Mouse (Mus musculus) embryonic fibroblast, embryonic 13.5 days (primary cell): ENCODE results near the gene Map3k10. TPM values are rescaled to one million over a fixed set of nuclear protein-coding genes. Genes with fewer than 3 reads are reported as not detected.
"Not testable (repeated sequence)": the region's sequence is repeated elsewhere in the genome, so short reads cannot be mapped to it uniquely, and the experiment has no call there.

Experiments
- H3K27ac ChIP-seq: 2 replicates; pipeline ENCODE4 v1.5.1; 2012; ENCODE audit warnings: low read length, control low read depth, inconsistent platforms; ENCODE audit not compliant: insufficient read depth
- H3K4me1 ChIP-seq: 2 replicates; pipeline ENCODE4 v1.6.1; 2011; ENCODE audit warnings: low read length; ENCODE audit not compliant: control insufficient read depth, insufficient read depth
- H3K4me3 ChIP-seq: 2 replicates; pipeline ENCODE4 v1.5.1; 2011; ENCODE audit warnings: mild to moderate bottlenecking, control low read depth, low read length; ENCODE audit not compliant: insufficient read depth
- CTCF ChIP-seq: IDR thresholded peaks from 2 replicates; pipeline ENCODE4 v1.5.1; 2011; ENCODE audit warnings: mild to moderate bottlenecking, control low read depth, low read length, moderate library complexity, borderline replicate concordance; ENCODE audit not compliant: insufficient read depth
- POLR2A ChIP-seq: IDR thresholded peaks from 2 replicates; pipeline ENCODE4 v1.6.1; 2011; ENCODE audit warnings: low read depth, mild to moderate bottlenecking, control low read depth, low read length, moderate library complexity
- polyA plus RNA-seq: library from polyadenylated mRNA; stranded (reverse); fragments of >200 nt; gene quantifications from 2 replicates; pipeline ENCODE4 v1.2.4, GENCODE M21; 2011; ENCODE audit warnings: low read depth; ENCODE audit not compliant: missing spikeins, insufficient read length

The Map3k10 gene
- polyA plus RNA-seq, 1 experiment: 26.2 TPM

DNA sequence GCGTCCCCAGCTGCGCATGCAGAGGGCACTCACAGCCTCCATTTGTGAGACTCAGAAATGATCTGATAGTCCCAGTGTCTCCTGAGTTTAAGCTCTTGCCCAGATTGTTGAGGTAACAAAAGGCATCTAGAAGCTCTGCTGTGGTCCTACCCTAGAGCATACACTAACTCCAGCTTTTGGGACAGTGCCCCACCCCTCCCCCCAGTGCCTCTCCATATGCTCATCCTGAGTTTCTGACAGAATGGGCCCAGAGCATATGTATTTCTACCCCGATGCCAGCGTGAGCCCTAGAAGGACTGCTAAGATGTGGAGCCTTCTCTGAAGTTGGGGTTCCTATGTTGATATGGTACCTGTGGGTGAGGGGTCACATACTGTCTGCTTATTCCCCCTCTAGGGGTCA is 43.0 kb downstream of the Map3k10 start:
- TF ChIP-seq CTCF: no peak
- no peak for TF ChIP-seq POLR2A
- Histone ChIP-seq H3K4me3 (no peak overlapping the region), H3K4me1 (no peaks in the 10 kb centered on the region), H3K27ac (no peak overlapping the region)

- not testable (repeated sequence) for H3K4me1 ChIP-seq, H3K4me3 ChIP-seq, H3K27ac ChIP-seq
Measured at GRCm38 (mm10) chr7:27628816-27629215, 45.6 kb downstream of the Map3k10 start.

DNA sequence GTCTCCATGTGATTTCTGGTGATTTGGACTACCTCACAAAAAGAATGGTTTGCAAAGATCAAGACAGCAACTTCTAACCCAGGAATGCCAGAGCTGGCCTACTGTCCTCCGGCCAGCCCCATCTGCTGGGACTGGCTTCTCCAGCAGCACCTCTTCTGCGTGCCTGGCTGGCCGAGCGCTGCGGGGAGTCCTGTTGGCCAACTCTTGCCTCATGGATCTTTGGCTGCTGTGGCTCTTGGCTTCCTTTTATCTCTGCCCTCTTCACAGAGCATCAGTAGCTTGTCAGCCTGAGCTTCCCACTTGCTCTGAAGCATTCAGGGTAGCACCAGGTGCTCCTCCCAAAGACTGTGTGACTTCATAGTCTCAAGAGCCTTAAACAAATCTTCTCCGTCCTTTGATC is 46.2 kb downstream of the Map3k10 start:
- Histone ChIP-seq H3K4me1 (no peaks in the 10 kb centered on the region), H3K27ac (no peak overlapping the region), H3K4me3 (no peak overlapping the region)
- no peak for TF ChIP-seq POLR2A
- TF ChIP-seq CTCF: no peak

GRCm38 (mm10) chr7:27627707-27628106 is 46.7 kb downstream of the Map3k10 start:
- Histone ChIP-seq H3K4me1 (no peaks in the 10 kb centered on the region), H3K27ac (no peak overlapping the region), H3K4me3 (no peak overlapping the region)
- TF ChIP-seq POLR2A (no peak), CTCF (no peak)

GRCm38 (mm10) chr7:27624967-27625366 is 49.4 kb downstream of the Map3k10 start:
- Histone ChIP-seq H3K27ac (no peak overlapping the region), H3K4me1 (no peaks in the 10 kb centered on the region), H3K4me3 (no peak overlapping the region)
- TF ChIP-seq POLR2A (no peak), CTCF (no peak)

DNA sequence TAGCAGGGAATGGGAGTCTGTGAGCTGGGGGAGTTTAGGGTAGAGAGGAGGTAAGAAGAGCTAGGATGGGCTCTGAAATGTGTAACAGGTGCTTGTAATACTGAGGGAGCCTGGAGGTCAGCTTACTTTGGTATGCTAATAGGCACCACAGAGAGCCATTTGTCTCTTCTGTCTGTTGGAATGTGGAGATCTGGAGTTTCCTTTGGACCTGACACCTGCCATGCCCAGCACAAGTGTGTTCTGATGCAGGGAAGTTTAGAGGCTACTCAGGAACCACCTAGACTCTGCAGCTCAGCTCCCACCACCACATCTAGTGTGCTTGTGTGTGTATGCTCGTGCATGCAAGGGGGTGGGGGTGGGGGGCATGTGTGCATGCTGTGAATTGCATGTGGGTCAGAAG is 52.2 kb downstream of the Map3k10 start:
- TF ChIP-seq POLR2A: no peak
- TF ChIP-seq CTCF: no peak
- H3K4me1 ChIP-seq: no peaks in the 10 kb centered on the region

GRCm38 (mm10) chr7:27621028-27621427 is 53.4 kb downstream of the Map3k10 start:
- Histone ChIP-seq H3K4me3 (no peak overlapping the region), H3K4me1 (no peaks in the 10 kb centered on the region), H3K27ac (no peak overlapping the region)
- TF ChIP-seq CTCF: no peak
- no peak for TF ChIP-seq POLR2A

More for the DNA sequence above, 52.2 kb downstream of the Map3k10 start:
- Histone ChIP-seq H3K4me3 (no peak overlapping the region), H3K27ac (no peak overlapping the region)

GRCm38 (mm10) chr7:27613751-27614499 is 60.5 kb downstream of the Map3k10 start:
- no peak overlapping the region for H3K27ac ChIP-seq
- no peak overlapping the region for H3K4me3 ChIP-seq
- no peaks in the 10 kb centered on the region for H3K4me1 ChIP-seq
- TF ChIP-seq POLR2A (no peak), CTCF (no peak)

GRCm38 (mm10) chr7:27612940-27613339 is 61.5 kb downstream of the Map3k10 start:
- TF ChIP-seq CTCF (no peak), POLR2A (no peak)
- no peaks in the 10 kb centered on the region for H3K4me1 ChIP-seq
- H3K4me3 ChIP-seq: no peak overlapping the region
- H3K27ac ChIP-seq: no peak overlapping the region

- no peak for TF ChIP-seq CTCF
- Histone ChIP-seq H3K4me1 (peaks cover 3% of the 10 kb centered on the region; the same call in 1 of the 2 replicates), H3K4me3 (no peak overlapping the region), H3K27ac (no peak overlapping the region)
Measured at GRCm38 (mm10) chr7:27610871-27611270, 63.5 kb downstream of the Map3k10 start.
